Mouse (Mus musculus) right cerebral cortex, postnatal 10 days (tissue): Measurements from ENCODE around the gene Rtl10.

Experiments used
- DNase-seq, 2 experiments: peaks; one replicate each; pipeline ENCODE4 v3.0.0; 2021; ENCODE audit warnings: low spot score in 2 of 2

Gene Rtl10

DNA sequence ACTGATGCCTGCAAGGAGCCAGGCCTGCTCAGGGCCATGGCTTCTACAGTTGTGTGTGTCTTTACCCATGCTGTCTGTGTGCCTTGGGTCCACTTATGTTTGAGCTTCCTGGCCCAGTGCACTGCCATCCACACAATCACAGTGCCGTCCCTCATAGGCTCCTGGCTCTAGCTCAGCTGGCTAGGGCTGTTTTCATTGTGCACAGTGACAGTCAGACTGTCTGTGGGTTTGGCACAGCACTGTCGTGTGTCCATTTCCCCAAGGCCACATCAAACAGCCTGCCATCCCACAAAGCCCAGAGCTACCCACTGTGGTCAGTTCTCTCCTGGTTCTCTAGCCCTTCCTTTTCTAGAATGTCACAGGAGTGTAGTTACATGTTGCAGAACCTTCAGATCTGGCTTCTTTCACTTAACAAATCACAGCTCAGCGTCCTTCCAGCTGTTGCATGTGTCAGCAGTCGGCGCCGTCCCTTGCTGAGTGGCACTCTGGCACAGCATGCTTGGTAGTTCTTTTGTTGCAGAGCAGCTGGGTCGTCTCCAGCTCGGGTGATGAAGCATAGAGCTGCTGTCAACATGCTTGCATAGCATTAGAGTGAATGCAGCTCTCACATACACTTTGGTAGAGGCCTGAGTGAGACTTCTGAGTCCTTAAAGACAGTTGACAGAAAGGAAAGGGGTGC is 44.6 kb downstream of the Rtl10 start:
- peak; percentile 38 to 45 for DNase-seq

DNA sequence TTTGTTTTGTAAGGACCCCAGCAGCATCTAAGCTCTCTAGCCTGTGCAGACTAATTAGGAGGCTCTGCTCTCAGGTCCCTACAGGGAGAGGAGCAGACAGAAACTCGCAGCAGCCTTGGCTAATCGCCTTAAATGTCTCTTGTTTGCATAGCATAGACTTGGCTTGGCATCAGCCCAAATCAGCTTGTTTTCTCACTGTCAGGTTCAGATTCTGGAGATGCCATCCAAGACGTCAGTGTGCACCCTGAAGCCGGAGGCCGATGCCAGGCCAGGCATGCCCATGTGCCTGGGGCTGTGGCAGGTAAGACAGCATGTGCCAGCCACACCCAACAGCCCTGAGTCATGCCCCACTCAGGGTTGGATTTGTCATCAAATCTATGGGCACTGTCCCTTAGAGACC is 49.2 kb downstream of the Rtl10 start:
- DNase-seq = peak in 1 of 2 experiments; percentile 34
